Mouse (Mus musculus): Measurements from ENCODE around the gene Kpna1. TPM values are rescaled to one million over a fixed set of nuclear protein-coding genes. Genes with fewer than 3 reads are reported as not detected.

Kpna1 gene
- polyA plus RNA-seq, 1 experiment from 2014 or later, result 19.5 TPM

- no peak for DNase-seq (ENCODE audit: low spot score)
- H3K9me3 ChIP-seq (ENCODE audit: control insufficient read depth, low read length), result no peaks in the 10 kb centered on the region
Measured at GRCm38 (mm10) chr16:36043964-36044363, 65.4 kb downstream of the Kpna1 start.

GRCm38 (mm10) chr16:36047538-36047937 is 69.0 kb downstream of the Kpna1 start:
- no peak for DNase-seq (ENCODE audit: low spot score)
- 85% methylated on average over 4 of the region's 4 CpGs for WGBS
- Histone ChIP-seq H3K27ac (replicated peaks) (no peak overlapping the region), H3K27me3 (ENCODE audit: control insufficient read depth, insufficient read depth, low read length) (no peaks in the 10 kb centered on the region), H3K9me3 (ENCODE audit: control insufficient read depth, low read length) (no peaks in the 10 kb centered on the region), H3K4me2 (replicated peaks; ENCODE audit: low read depth) (no peak overlapping the region), H3K4me3 (ENCODE audit: low read depth, low read length) (no peak overlapping the region), H3K36me3 (ENCODE audit: control insufficient read depth, insufficient read depth, low read length) (peaks cover 40% of the 10 kb centered on the region), H3K9ac (ENCODE audit: low read length) (no peak overlapping the region), H3K4me1 (replicated peaks; ENCODE audit: control insufficient read depth, insufficient read depth) (no peaks in the 10 kb centered on the region)
- no peak for ATAC-seq (ENCODE audit: low FRiP score, low TSS enrichment)
- no peak for TF ChIP-seq EP300 (optimal IDR thresholded peaks at IDR 0.05)
- peak; percentile 31 for TF ChIP-seq CTCF (IDR thresholded peaks at IDR 0.05; ENCODE audit: low read depth)

More at GRCm38 (mm10) chr16:36043964-36044363, 65.4 kb downstream of the Kpna1 start:
- no peak overlapping the region for H3K9ac ChIP-seq (ENCODE audit: low read length)
- no peaks in the 10 kb centered on the region for H3K27me3 ChIP-seq (ENCODE audit: control insufficient read depth, insufficient read depth, low read length)
- peaks cover 3% of the 10 kb centered on the region; the same call in 1 of the 2 replicates for H3K4me1 ChIP-seq (replicated peaks; ENCODE audit: control insufficient read depth, insufficient read depth)
- H3K27ac ChIP-seq (replicated peaks), result no peak overlapping the region
- no peak for ATAC-seq (ENCODE audit: low FRiP score, low TSS enrichment)
- WGBS, result 80% methylated on average over 4 of the region's 4 CpGs
- H3K4me3 ChIP-seq (ENCODE audit: low read depth, low read length), result no peak overlapping the region
- H3K4me2 ChIP-seq (replicated peaks; ENCODE audit: low read depth), result no peak overlapping the region
- no peak for TF ChIP-seq CTCF (IDR thresholded peaks at IDR 0.05; ENCODE audit: low read depth)
- no peak for TF ChIP-seq EP300 (optimal IDR thresholded peaks at IDR 0.05)
- peaks cover 25% of the 10 kb centered on the region for H3K36me3 ChIP-seq (ENCODE audit: control insufficient read depth, insufficient read depth, low read length)

- ATAC-seq (ENCODE audit: low FRiP score, low TSS enrichment), result no peak
- peaks cover 29% of the 10 kb centered on the region for H3K36me3 ChIP-seq (ENCODE audit: control insufficient read depth, insufficient read depth, low read length)
- H3K4me2 ChIP-seq (replicated peaks; ENCODE audit: low read depth), result no peak overlapping the region
- no peak for DNase-seq (ENCODE audit: low spot score)
- H3K4me1 ChIP-seq (replicated peaks; ENCODE audit: control insufficient read depth, insufficient read depth), result no peaks in the 10 kb centered on the region
- no peak for TF ChIP-seq EP300 (optimal IDR thresholded peaks at IDR 0.05)
- no peak for TF ChIP-seq CTCF (IDR thresholded peaks at IDR 0.05; ENCODE audit: low read depth)
- WGBS, result 90% methylated on average over 6 of the region's 6 CpGs
- no peak overlapping the region for H3K27ac ChIP-seq (replicated peaks)
- no peak overlapping the region for H3K9ac ChIP-seq (ENCODE audit: low read length)
- H3K4me3 ChIP-seq (ENCODE audit: low read depth, low read length), result no peak overlapping the region
- no peaks in the 10 kb centered on the region for H3K27me3 ChIP-seq (ENCODE audit: control insufficient read depth, insufficient read depth, low read length)
- no peaks in the 10 kb centered on the region for H3K9me3 ChIP-seq (ENCODE audit: control insufficient read depth, low read length)
Measured at GRCm38 (mm10) chr16:36051491-36051890, 72.9 kb downstream of the Kpna1 start.

- H3K4me3 ChIP-seq (ENCODE audit: low read depth, low read length), result no peak overlapping the region
- H3K9ac ChIP-seq (ENCODE audit: low read length), result no peak overlapping the region
- H3K27me3 ChIP-seq (ENCODE audit: control insufficient read depth, insufficient read depth, low read length), result no peaks in the 10 kb centered on the region
- H3K27ac ChIP-seq (replicated peaks), result no peak overlapping the region
- WGBS, result 78% methylated on average over 6 of the region's 6 CpGs
- TF ChIP-seq EP300 (optimal IDR thresholded peaks at IDR 0.05) (no peak), CTCF (IDR thresholded peaks at IDR 0.05; ENCODE audit: low read depth) (no peak)
- H3K4me1 ChIP-seq (replicated peaks; ENCODE audit: control insufficient read depth, insufficient read depth), result no peaks in the 10 kb centered on the region
- peaks cover 15% of the 10 kb centered on the region for H3K36me3 ChIP-seq (ENCODE audit: control insufficient read depth, insufficient read depth, low read length)
- no peak overlapping the region for H3K4me2 ChIP-seq (replicated peaks; ENCODE audit: low read depth)
- no peak for ATAC-seq (ENCODE audit: low FRiP score, low TSS enrichment)
- H3K9me3 ChIP-seq (ENCODE audit: control insufficient read depth, low read length), result no peaks in the 10 kb centered on the region
- no peak for DNase-seq (ENCODE audit: low spot score)
Measured at GRCm38 (mm10) chr16:36053524-36054275, 75.2 kb downstream of the Kpna1 start.

GRCm38 (mm10) chr16:36054920-36055319 is 76.4 kb downstream of the Kpna1 start:
- WGBS, result 95% methylated on average over 8 of the region's 8 CpGs
- ATAC-seq (ENCODE audit: low FRiP score, low TSS enrichment) (no peak), DNase-seq (ENCODE audit: low spot score) (no peak)
- no peaks in the 10 kb centered on the region for H3K27me3 ChIP-seq (ENCODE audit: control insufficient read depth, insufficient read depth, low read length)
- H3K9me3 ChIP-seq (ENCODE audit: control insufficient read depth, low read length), result no peaks in the 10 kb centered on the region
- H3K36me3 ChIP-seq (ENCODE audit: control insufficient read depth, insufficient read depth, low read length), result peaks cover 11% of the 10 kb centered on the region
- no peak overlapping the region for H3K4me2 ChIP-seq (replicated peaks; ENCODE audit: low read depth)
- H3K4me1 ChIP-seq (replicated peaks; ENCODE audit: control insufficient read depth, insufficient read depth), result no peaks in the 10 kb centered on the region
- TF ChIP-seq EP300 (optimal IDR thresholded peaks at IDR 0.05), result no peak
- no peak for TF ChIP-seq CTCF (IDR thresholded peaks at IDR 0.05; ENCODE audit: low read depth)
- H3K4me3 ChIP-seq (ENCODE audit: low read depth, low read length), result no peak overlapping the region
- H3K27ac ChIP-seq (replicated peaks), result no peak overlapping the region
- no peak overlapping the region for H3K9ac ChIP-seq (ENCODE audit: low read length)

- no peak for ATAC-seq (ENCODE audit: low FRiP score, low TSS enrichment)
- H3K36me3 ChIP-seq (ENCODE audit: control insufficient read depth, insufficient read depth, low read length), result peaks cover 4% of the 10 kb centered on the region
- no peaks in the 10 kb centered on the region for H3K27me3 ChIP-seq (ENCODE audit: control insufficient read depth, insufficient read depth, low read length)
- no peak overlapping the region for H3K4me2 ChIP-seq (replicated peaks; ENCODE audit: low read depth)
- no peak overlapping the region for H3K27ac ChIP-seq (replicated peaks)
- H3K9ac ChIP-seq (ENCODE audit: low read length), result no peak overlapping the region
- no peaks in the 10 kb centered on the region for H3K9me3 ChIP-seq (ENCODE audit: control insufficient read depth, low read length)
- 89% methylated on average over 11 of the region's 11 CpGs for WGBS
- H3K4me1 ChIP-seq (replicated peaks; ENCODE audit: control insufficient read depth, insufficient read depth), result no peaks in the 10 kb centered on the region
- no peak for TF ChIP-seq CTCF (IDR thresholded peaks at IDR 0.05; ENCODE audit: low read depth)
- no peak for TF ChIP-seq EP300 (optimal IDR thresholded peaks at IDR 0.05)
- no peak for DNase-seq (ENCODE audit: low spot score)
- no peak overlapping the region for H3K4me3 ChIP-seq (ENCODE audit: low read depth, low read length)
Measured at GRCm38 (mm10) chr16:36056416-36056815, 77.9 kb downstream of the Kpna1 start.
